Mouse (Mus musculus) left cerebral cortex, postnatal 4 days (tissue): ENCODE data around the gene Apool. TPM values are rescaled to one million over a fixed set of nuclear protein-coding genes. Genes with fewer than 3 reads are reported as not detected.
"Not testable (repeated sequence)": the region's sequence is repeated elsewhere in the genome, so short reads cannot be mapped to it uniquely, and the experiment has no call there.

Experiments
- DNase-seq: peaks from one replicate; pipeline ENCODE4 v3.0.0-alpha.2; 2022
- intact Hi-C: fragments of 180-260 bp; cut with DNase I; formaldehyde crosslinking; loops from one replicate; pipeline ENCODE4 v1.15.1; 2025
- total RNA-seq, 2 experiments: library from RNA; stranded (reverse); gene quantifications; 2 replicates each; pipeline ENCODE4 v1.2.3; 2021

The Apool gene
- 1 to 10 TPM; 4.6 to 6.3 TPM for total RNA-seq

DNA sequence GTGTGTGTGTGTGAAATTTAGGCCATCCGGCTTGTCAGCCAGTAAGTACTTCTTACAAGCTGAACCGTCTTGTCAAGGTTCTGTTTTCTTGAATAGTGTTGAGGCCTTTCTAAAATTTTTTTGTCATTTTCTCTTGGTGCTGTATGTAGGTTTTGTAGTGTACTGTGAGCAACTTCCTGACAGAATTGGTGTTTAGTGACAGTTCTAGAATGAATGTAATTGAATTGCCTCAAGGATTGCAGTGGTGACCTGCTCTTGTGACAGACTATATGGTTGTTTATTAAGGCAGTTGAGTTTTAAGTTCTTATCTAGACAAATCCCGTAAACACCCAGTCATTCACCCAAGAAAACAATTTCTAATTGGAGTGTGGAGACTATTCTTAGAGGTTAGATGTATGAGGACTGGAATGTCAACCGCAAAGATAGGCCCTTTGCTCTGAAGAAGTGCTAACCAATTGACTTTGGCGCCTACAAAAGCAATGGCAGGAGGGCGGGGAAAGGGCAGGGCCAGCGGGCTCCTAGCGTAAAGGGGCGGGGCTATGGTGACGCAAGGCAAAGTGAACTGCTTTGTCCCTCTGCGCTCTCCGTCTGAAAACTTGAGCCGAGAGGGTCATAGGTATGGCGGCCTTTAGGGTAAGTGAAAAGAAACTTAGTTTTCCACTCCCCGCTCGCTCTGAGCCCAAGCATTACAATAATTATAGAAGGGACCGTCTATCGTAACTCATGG, at the start of gene Apool:
Gene Apool, plus strand, starts transcription at position 531 of the 727 bp plus-strand sequence.
- DNase-seq, result peak; percentile 81
- intact Hi-C loops, result no loop called here

DNA sequence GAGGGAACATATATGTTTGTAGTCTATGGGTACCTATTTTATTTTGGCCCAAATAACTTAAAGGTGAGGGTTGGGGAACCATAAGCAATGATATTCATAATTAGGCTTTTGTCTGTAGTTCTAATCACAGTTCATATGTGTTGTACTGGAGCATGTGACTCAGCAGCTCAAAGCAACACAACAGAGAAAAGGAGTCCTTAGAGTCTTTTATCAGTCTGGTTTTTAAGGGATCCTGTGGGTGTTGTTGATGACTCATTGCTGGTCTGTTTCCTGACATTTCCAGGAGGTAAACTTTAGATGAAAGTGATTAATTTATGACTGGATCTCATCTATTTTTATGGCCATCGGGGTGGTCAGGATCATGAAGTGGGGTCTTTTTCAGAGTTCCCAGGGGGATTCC, 37.6 kb upstream of the Apool start:
- DNase-seq, result no peak

GRCm38 (mm10) chrX:112311531-112311887, 375 bp downstream of the Apool start:
- intact Hi-C loops, result no loop called here
- peak; percentile 2 for DNase-seq

More for the DNA sequence above, 37.6 kb upstream of the Apool start:
- intact Hi-C loops, result no loop called here

GRCm38 (mm10) chrX:112312094-112312493, 960 bp downstream of the Apool start:
- DNase-seq, result no peak
- intact Hi-C loops, result no loop called here

DNA sequence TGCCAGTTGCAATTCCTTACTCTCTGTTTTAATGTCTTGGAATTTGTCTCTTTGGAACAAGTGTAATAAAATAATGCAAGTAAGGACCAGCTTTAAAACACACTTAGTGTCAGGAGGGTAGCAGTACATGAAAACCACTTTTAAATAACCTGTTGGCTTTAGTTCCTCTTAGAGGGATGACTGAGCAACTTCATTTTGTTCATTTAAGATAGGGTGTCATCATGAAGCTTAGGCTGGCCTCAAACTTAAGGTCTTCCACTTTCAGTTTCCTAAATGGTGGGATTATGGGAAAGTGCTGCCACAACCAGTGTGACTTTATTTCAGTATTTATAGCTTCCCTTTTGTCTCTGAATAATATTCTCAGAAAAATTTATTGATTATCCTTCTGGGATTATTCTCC, 9.1 kb downstream of the Apool start:
- no peak for DNase-seq
- intact Hi-C loops, result no loop called here

- intact Hi-C loops, result no loop called here
- no peak for DNase-seq
Observed at GRCm38 (mm10) chrX:112339486-112339885, 28.4 kb downstream of the Apool start.

GRCm38 (mm10) chrX:112347467-112348394, 36.6 kb downstream of the Apool start:
- DNase-seq, result no peak
- intact Hi-C loops, result loop anchor here (5.0 kb wide), 1 partner anchor 1150 kb away; no protein-coding TSS in a partner anchor

GRCm38 (mm10) chrX:112348395-112348791, 37.3 kb downstream of the Apool start:
- intact Hi-C loops, result loop anchor here (5.0 kb wide), 1 partner anchor 1151 kb away; no protein-coding TSS in a partner anchor
- no peak for DNase-seq

GRCm38 (mm10) chrX:112368426-112368825, 57.3 kb downstream of the Apool start:
- no peak for DNase-seq

GRCm38 (mm10) chrX:112370577-112371410, 59.7 kb downstream of the Apool start:
- DNase-seq, intact Hi-C loops: not testable (repeated sequence)

More at GRCm38 (mm10) chrX:112368426-112368825, 57.3 kb downstream of the Apool start:
- intact Hi-C loops, result no loop called here

- DNase-seq, result no peak
- intact Hi-C loops, result no loop called here
Observed at GRCm38 (mm10) chrX:112406679-112407078, 95.5 kb downstream of the Apool start, which contains the start of gene Satl1. Gene Satl1 (minus strand): TSS chrX:112406779.

DNA sequence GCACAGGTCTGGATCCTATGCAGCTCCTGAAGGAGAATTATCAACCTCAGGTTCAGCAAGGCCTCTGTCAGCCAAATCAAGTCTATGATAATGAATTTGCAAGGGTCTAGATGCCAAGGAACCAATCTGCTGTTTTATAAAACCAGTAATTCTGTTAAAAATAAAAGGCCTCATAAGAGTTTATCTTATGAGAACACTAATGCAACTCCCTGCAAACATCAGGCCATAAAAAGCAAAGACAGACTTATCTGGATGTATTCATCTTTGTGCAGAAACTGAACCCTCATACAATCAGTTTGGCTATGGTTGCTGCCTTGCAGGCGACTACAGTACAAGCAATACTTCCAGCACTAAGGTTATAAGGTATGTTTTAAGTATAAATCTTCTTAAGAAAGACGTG, 101.2 kb downstream of the Apool start:
- no peak for DNase-seq
- intact Hi-C loops, result no loop called here

Other genes with a start within 250 kb of the Apool start
- gene 4933403O08Rik, start 72.3 kb upstream of the Apool start, total RNA-seq, result under 1 TPM in 1 of 2 experiments, not detected in 1; 0.40 TPM
- gene Satl1, start 95.4 kb downstream of the Apool start, total RNA-seq, result not detected
- not detected for gene 2010106E10Rik, start 183.9 kb downstream of the Apool start, total RNA-seq